Mouse (Mus musculus) CH12.LX (cell line): ENCODE results near the gene Prss30. TPM values are rescaled to one million over a fixed set of nuclear protein-coding genes. Genes with fewer than 3 reads are reported as not detected.

Source experiments
- DNase-seq: peaks from one replicate; pipeline ENCODE4 v3.0.0-alpha.2; 2013; ENCODE audit errors: extremely low read depth
- H3K27ac ChIP-seq: 2 replicates; pipeline ENCODE4 v1.5.1; 2012; ENCODE audit warnings: low read depth, mild to moderate bottlenecking, control low read depth, moderate library complexity; ENCODE audit not compliant: insufficient read depth
- H3K27me3 ChIP-seq: replicated peaks from 2 replicates; pipeline ENCODE3; 2012; ENCODE audit warnings: inconsistent platforms
- H3K36me3 ChIP-seq, 2 experiments: replicated peaks in 1 of 2; 2 replicates each; pipeline versions ENCODE3 to v1.6.1; 2012; ENCODE audit warnings: inconsistent platforms in 1 of 2, low read length in 1 of 2, mild to moderate bottlenecking in 1 of 2, mixed read lengths in 1 of 2, moderate library complexity in 1 of 2; ENCODE audit not compliant: control insufficient read depth in 1 of 2, insufficient read depth in 1 of 2
- H3K4me1 ChIP-seq, 2 experiments: 2 replicates each; pipeline ENCODE4 v1.6.1; 2012; ENCODE audit warnings: inconsistent platforms in 1 of 2, moderate library complexity in 1 of 2; ENCODE audit not compliant: insufficient read depth in 2 of 2, control insufficient read depth in 1 of 2
- H3K4me2 ChIP-seq: 2 replicates; pipeline ENCODE4 v1.6.1; 2012; ENCODE audit warnings: low read depth, mild to moderate bottlenecking, control low read depth; ENCODE audit not compliant: poor library complexity, insufficient read depth, severe bottlenecking
- H3K4me3 ChIP-seq, 3 experiments: fragments of 150-350 bp in 1 of 3; sonication (generic) in 1 of 3; replicated peaks in 1 of 3; 2 replicates each; pipeline versions ENCODE3 to v1.5.1; 2011 to 2012; ENCODE audit warnings: low read depth in 2 of 3, low read length in 2 of 3, mild to moderate bottlenecking in 2 of 3, moderate library complexity in 2 of 3, control low read depth in 1 of 3, improper control_type of control experiment in 1 of 3, inconsistent platforms in 1 of 3, mixed read lengths in 1 of 3; ENCODE audit not compliant: poor library complexity in 1 of 3
- H3K79me2 ChIP-seq: replicated peaks from 2 replicates; pipeline ENCODE4 v1.6.1; 2012; ENCODE audit warnings: mild to moderate bottlenecking, moderate library complexity; ENCODE audit not compliant: control insufficient read depth, poor library complexity, insufficient read depth, severe bottlenecking; ENCODE audit errors: extremely low read depth
- H3K9ac ChIP-seq: 2 replicates; pipeline ENCODE4 v1.6.1; 2012; ENCODE audit warnings: low read depth, mild to moderate bottlenecking, control low read depth, moderate library complexity; ENCODE audit not compliant: insufficient read depth
- H3K9me3 ChIP-seq: replicated peaks from 2 replicates; pipeline ENCODE3; 2012; ENCODE audit warnings: low read length, inconsistent platforms, mixed read lengths
- BHLHE40 ChIP-seq: IDR thresholded peaks from 2 replicates; pipeline ENCODE4 v1.6.1; 2011; ENCODE audit warnings: mild to moderate bottlenecking, low read depth, low read length, improper control_type of control experiment
- CHD2 ChIP-seq: IDR thresholded peaks from 2 replicates; pipeline ENCODE4 v1.6.1; 2011; ENCODE audit warnings: low read length, improper control_type of control experiment
- CTCF ChIP-seq, 2 experiments: IDR thresholded peaks in 1 of 2; conservative IDR thresholded peaks in 1 of 2; 2 replicates each; pipeline ENCODE4 v1.5.1; 2011 to 2012; ENCODE audit warnings: low read depth in 2 of 2, low read length in 2 of 2, improper control_type of control experiment in 1 of 2, inconsistent platforms in 1 of 2, mild to moderate bottlenecking in 1 of 2, moderate library complexity in 1 of 2
- ELF1 ChIP-seq: IDR thresholded peaks from 2 replicates; pipeline ENCODE4 v1.6.1; 2014; ENCODE audit warnings: low read depth, mild to moderate bottlenecking, inconsistent platforms, low read length, improper control_type of control experiment
- ETS1 ChIP-seq: conservative IDR thresholded peaks from 2 replicates; pipeline ENCODE4 v1.6.1; 2012; ENCODE audit warnings: low read depth, mild to moderate bottlenecking, inconsistent platforms, low read length, improper control_type of control experiment, moderate library complexity
- HCFC1 ChIP-seq: IDR thresholded peaks from 2 replicates; pipeline ENCODE4 v1.6.1; 2012; ENCODE audit warnings: low read depth, mild to moderate bottlenecking, inconsistent platforms, low read length, improper control_type of control experiment
- IRF4 ChIP-seq: IDR thresholded peaks from 2 replicates; pipeline ENCODE4 v1.6.1; 2014; ENCODE audit warnings: low read depth, mild to moderate bottlenecking, inconsistent platforms, low read length, improper control_type of control experiment
- JUN ChIP-seq: IDR thresholded peaks from 2 replicates; pipeline ENCODE4 v1.6.1; 2011; ENCODE audit warnings: low read depth, mild to moderate bottlenecking, low read length, improper control_type of control experiment, moderate library complexity; ENCODE audit not compliant: insufficient read depth
- JUND ChIP-seq: conservative IDR thresholded peaks from 2 replicates; pipeline ENCODE4 v1.6.1; 2011; ENCODE audit warnings: low read depth, low read length, improper control_type of control experiment
- KAT2A ChIP-seq: IDR thresholded peaks from 2 replicates; pipeline ENCODE4 v1.6.1; 2012; ENCODE audit warnings: low read length, improper control_type of control experiment, inconsistent platforms; ENCODE audit not compliant: insufficient replicate concordance
- MAFK ChIP-seq: IDR thresholded peaks from 2 replicates; pipeline ENCODE4 v1.6.1; 2011; ENCODE audit warnings: low read length, improper control_type of control experiment; ENCODE audit not compliant: insufficient replicate concordance
- MAX ChIP-seq: IDR thresholded peaks from 2 replicates; pipeline ENCODE4 v1.6.1; 2011; ENCODE audit warnings: low read length, improper control_type of control experiment
- MXI1 ChIP-seq: IDR thresholded peaks from 2 replicates; pipeline ENCODE4 v1.6.1; 2011; ENCODE audit warnings: mild to moderate bottlenecking, low read depth, low read length, improper control_type of control experiment
- NRF1 ChIP-seq: IDR thresholded peaks from 2 replicates; pipeline ENCODE4 v1.6.1; 2014; ENCODE audit warnings: low read depth, mild to moderate bottlenecking, inconsistent platforms, low read length, improper control_type of control experiment, moderate library complexity
- PAX5 ChIP-seq: IDR thresholded peaks from 2 replicates; pipeline ENCODE4 v1.6.1; 2012; ENCODE audit warnings: low read length, inconsistent platforms, mixed read lengths
- POLR2AphosphoS2 ChIP-seq: IDR thresholded peaks from 2 replicates; pipeline ENCODE4 v1.6.1; 2011; ENCODE audit warnings: low read depth, low read length, improper control_type of control experiment
- RAD21 ChIP-seq: IDR thresholded peaks from 2 replicates; pipeline ENCODE4 v1.6.1; 2011; ENCODE audit warnings: low read depth, mild to moderate bottlenecking, low read length, improper control_type of control experiment, moderate library complexity
- SIN3A ChIP-seq: IDR thresholded peaks from 2 replicates; pipeline ENCODE4 v1.6.1; 2012; ENCODE audit warnings: low read length, improper control_type of control experiment, inconsistent platforms
- SMC3 ChIP-seq: IDR thresholded peaks from 2 replicates; pipeline ENCODE4 v1.6.1; 2011; ENCODE audit warnings: low read depth, low read length, improper control_type of control experiment
- USF1 ChIP-seq: IDR thresholded peaks from 2 replicates; pipeline ENCODE4 v1.6.1; 2014; ENCODE audit warnings: low read depth, mild to moderate bottlenecking, inconsistent platforms, low read length, improper control_type of control experiment
- USF2 ChIP-seq: conservative IDR thresholded peaks from 2 replicates; pipeline ENCODE4 v1.6.1; 2011; ENCODE audit warnings: low read depth, low read length, improper control_type of control experiment
- ZC3H11A ChIP-seq: IDR thresholded peaks from 2 replicates; pipeline ENCODE4 v1.6.1; 2012; ENCODE audit warnings: low read depth, mild to moderate bottlenecking, inconsistent platforms, low read length, improper control_type of control experiment
- ZMIZ1 ChIP-seq: IDR thresholded peaks from 2 replicates; pipeline ENCODE4 v1.6.1; 2012; ENCODE audit warnings: low read depth, mild to moderate bottlenecking, inconsistent platforms, low read length, improper control_type of control experiment
- dilution Hi-C: fragments of 300-500 bp; cut with MboI; formaldehyde crosslinking; loops from 2 replicates; pipeline ENCODE4 v1.14.3; 2020; ENCODE audit warnings: low sequenced_read_pairs; ENCODE audit not compliant: extremely low pct_unique_long_range_greater_than_20kb, extremely low pct_ligation_motif_present
- in situ Hi-C: fragments of 300-500 bp; cut with MboI; formaldehyde crosslinking; loops from 3 replicates; pipeline ENCODE4 v1.14.3; 2019; ENCODE audit warnings: low sequenced_read_pairs, low pct_ligation_motif_present, low pct_unique_long_range_greater_than_20kb, mixed read lengths
- polyA plus RNA-seq: library from polyadenylated mRNA; unstranded; fragments of >175 nt; gene quantifications from 2 replicates; pipeline ENCODE4 v1.2.1, GENCODE M21; 2012; ENCODE audit warnings: low read depth; ENCODE audit not compliant: insufficient read length
- total RNA-seq, 2 experiments: library from RNA; depleted of rRNA; stranded (reverse); fragments of 300-350 nt in 1 of 2; fragments of >200 nt in 1 of 2; gene quantifications; 2 replicates each; pipeline ENCODE4 v1.2.3; 2012 to 2014

Gene Prss30
- total and polyA plus RNA-seq, 3 experiments, result 0.30 to 0.69 TPM; not detected in 1

GRCm38 (mm10) chr17:24009617-24010016, 29.3 kb upstream of the Prss30 start:
- no peak overlapping the region for H3K27ac ChIP-seq
- no peak for DNase-seq
- peaks cover 0 to 8% of the 10 kb centered on the region in 2 experiments; a peak in 2 of 4 replicates for H3K4me1 ChIP-seq
- H3K9me3 ChIP-seq, result peaks cover 7% of the 10 kb centered on the region
- H3K9ac ChIP-seq, result no peak overlapping the region
- no peak for TF ChIP-seq KAT2A
- TF ChIP-seq HCFC1, result no peak
- TF ChIP-seq RAD21, result peak; percentile 46
- no peak for TF ChIP-seq JUND
- peak in 1 of 2 experiments; percentile 52; a peak in 2 of 4 replicates for TF ChIP-seq CTCF (conservative IDR thresholded peaks at IDR 0.05 in 1 of 2, IDR thresholded peaks at IDR 0.05 in 1 of 2; ENCODE audit: low read depth in 2 of 2, low read length in 2 of 2)
- no peak for TF ChIP-seq BHLHE40
- no peak for TF ChIP-seq SIN3A
- TF ChIP-seq USF2, result no peak
- no peak for TF ChIP-seq MXI1
- no peak for TF ChIP-seq NRF1
- no peak for TF ChIP-seq ZMIZ1
- H3K27me3 ChIP-seq, result peaks cover 46% of the 10 kb centered on the region
- in situ Hi-C loops (no loop called here), dilution Hi-C loops (no loop called here)
- H3K4me3 ChIP-seq, result no peak overlapping the region
- H3K36me3 ChIP-seq, result no peaks in the 10 kb centered on the region
- no peaks in the 10 kb centered on the region for H3K79me2 ChIP-seq
- H3K4me2 ChIP-seq, result no peak overlapping the region

GRCm38 (mm10) chr17:24008105-24008504, 27.7 kb upstream of the Prss30 start:
- Histone ChIP-seq H3K27me3 (peaks cover 51% of the 10 kb centered on the region), H3K4me2 (no peak overlapping the region), H3K4me3 (no peak overlapping the region), H3K36me3 (no peaks in the 10 kb centered on the region), H3K79me2 (no peaks in the 10 kb centered on the region), H3K9ac (no peak overlapping the region), H3K27ac (no peak overlapping the region), H3K4me1 (peaks cover 0 to 8% of the 10 kb centered on the region in 2 experiments; a peak in 2 of 4 replicates), H3K9me3 (peaks cover 5% of the 10 kb centered on the region)
- in situ Hi-C loops (no loop called here), dilution Hi-C loops (no loop called here)
- no peak for DNase-seq
- no peak for TF ChIP-seq CHD2
- no peak for TF ChIP-seq MXI1
- TF ChIP-seq IRF4, result no peak
- no peak for TF ChIP-seq RAD21
- TF ChIP-seq PAX5, result no peak
- TF ChIP-seq USF1, result no peak
- TF ChIP-seq POLR2AphosphoS2, result no peak
- TF ChIP-seq ETS1, result no peak
- no peak for TF ChIP-seq MAX
- TF ChIP-seq MAFK, result no peak
- TF ChIP-seq ZC3H11A, result no peak
- no peak for TF ChIP-seq ELF1
- no peak for TF ChIP-seq SMC3
- TF ChIP-seq JUN, result no peak
